In genomic region chr1:81916840-81917239, GRCm38 (mm10) we compare ENCODE assay signal across 21 mouse cellular contexts.
DNase-seq lines count a peak whose midpoint lies in the region; ATAC-seq lines count a peak whose summit lies in the region.
"Had no signal": no experiment of that assay in that cellular context is flagged by ENCODE, and none has a peak within 500 bp of the region (broad histone marks: within the 10 kb centered on the region; RNA-seq: fewer than 3 reads in every experiment).

No protein-coding gene starts in this region.

- H3K27me3 ChIP-seq in embryonic facial prominence, embryonic 11.5 days (ENCODE audit: control insufficient read depth, insufficient read depth, low read length) = no peaks in the 10 kb centered on the region
- no peaks in the 10 kb centered on the region for H3K27me3 ChIP-seq in embryonic facial prominence, embryonic 10.5 days (replicated peaks; ENCODE audit: low read depth, poor library complexity, severe bottlenecking)
- H3K27me3 ChIP-seq in limb, embryonic 11.5 days (ENCODE audit: control insufficient read depth, insufficient read depth, low read length) = no peaks in the 10 kb centered on the region
- no peaks in the 10 kb centered on the region for H3K27me3 ChIP-seq in limb, embryonic 10.5 days (ENCODE audit: low read depth, poor library complexity, severe bottlenecking)
- H3K27me3 ChIP-seq: embryonic facial prominence, embryonic 15.5 days; forebrain, embryonic 15.5 days; heart, embryonic 15.5 days; hindbrain, embryonic 13.5 days had no signal

- no peak overlapping the region for H3K4me2 ChIP-seq in embryonic facial prominence, embryonic 11.5 days (ENCODE audit: low read depth, low read length)
- H3K4me2 ChIP-seq in limb, embryonic 11.5 days (ENCODE audit: low read depth, severe bottlenecking) = no peak overlapping the region
- H3K4me2 ChIP-seq: embryonic facial prominence, embryonic 15.5 days; forebrain, embryonic 15.5 days; heart, embryonic 11.5 days; heart, embryonic 15.5 days; hindbrain, embryonic 13.5 days had no signal

- no peak overlapping the region for H3K9ac ChIP-seq in embryonic facial prominence, embryonic 11.5 days (replicated peaks; ENCODE audit: low read length)
- H3K9ac ChIP-seq in limb, embryonic 11.5 days (ENCODE audit: low read length) = no peak overlapping the region
- H3K9ac ChIP-seq: embryonic facial prominence, embryonic 15.5 days; forebrain, embryonic 15.5 days; heart, embryonic 15.5 days; hindbrain, embryonic 13.5 days had no signal

- H3K4me3 ChIP-seq in embryonic facial prominence, embryonic 11.5 days (ENCODE audit: low read depth, low read length) = no peak overlapping the region
- no peak overlapping the region for H3K4me3 ChIP-seq in embryonic facial prominence, embryonic 10.5 days
- H3K4me3 ChIP-seq in limb, embryonic 11.5 days (ENCODE audit: low read depth, low read length) = no peak overlapping the region
- H3K4me3 ChIP-seq in limb, embryonic 10.5 days = no peak overlapping the region
- H3K4me3 ChIP-seq: embryonic facial prominence, embryonic 15.5 days; forebrain, embryonic 15.5 days; heart, adult 2 months; heart, embryonic 15.5 days; hindbrain, embryonic 13.5 days had no signal

- no peaks in the 10 kb centered on the region for H3K4me1 ChIP-seq in embryonic facial prominence, embryonic 11.5 days (ENCODE audit: control insufficient read depth, insufficient read depth, low read length)
- H3K4me1 ChIP-seq in embryonic facial prominence, embryonic 10.5 days = peaks cover 5% of the 10 kb centered on the region; the same call in 1 of the 2 replicates
- no peaks in the 10 kb centered on the region for H3K4me1 ChIP-seq in limb, embryonic 11.5 days (ENCODE audit: control insufficient read depth, insufficient read depth, low read length)
- H3K4me1 ChIP-seq in limb, embryonic 10.5 days = peaks cover 9% of the 10 kb centered on the region
- H3K4me1 ChIP-seq: embryonic facial prominence, embryonic 15.5 days; forebrain, embryonic 15.5 days; heart, embryonic 15.5 days; hindbrain, embryonic 13.5 days had no signal

- DNase-seq in embryonic facial prominence, embryonic 11.5 days (ENCODE audit: low spot score) = peak; percentile 31
- DNase-seq in embryonic facial prominence, embryonic 10.5 days (ENCODE audit: low spot score) = no peak
- DNase-seq in limb, embryonic 11.5 days (ENCODE audit: low spot score) = peak; percentile 27
- no peak for DNase-seq in limb, embryonic 10.5 days (ENCODE audit: low spot score)
- peak; percentile 42 for DNase-seq in hindlimb bud, embryonic 11.5 days (ENCODE audit: extremely low spot score, low read depth, low spot score)
- peak; percentile 2 for DNase-seq in yolk sac, embryonic 10.5 days (ENCODE audit: low spot score)
- DNase-seq in heart, adult 11 months = no peak
- DNase-seq: adrenal gland, adult 2 months; adrenal gland, postnatal 25 days; cerebellum, adult 18-20 months; cerebellum, adult 9-11 months; cerebellum, postnatal 36 days; gastrocnemius, postnatal 10 days; heart, adult 2 months; heart, postnatal 14 days had no signal

- no peaks in the 10 kb centered on the region for H3K9me3 ChIP-seq in embryonic facial prominence, embryonic 11.5 days (replicated peaks; ENCODE audit: control insufficient read depth, low read length)
- no peaks in the 10 kb centered on the region for H3K9me3 ChIP-seq in embryonic facial prominence, embryonic 10.5 days
- no peaks in the 10 kb centered on the region for H3K9me3 ChIP-seq in limb, embryonic 11.5 days (ENCODE audit: control insufficient read depth, low read length)
- H3K9me3 ChIP-seq in limb, embryonic 10.5 days (replicated peaks) = no peaks in the 10 kb centered on the region
- H3K9me3 ChIP-seq: embryonic facial prominence, embryonic 15.5 days; forebrain, embryonic 15.5 days; heart, embryonic 15.5 days; hindbrain, embryonic 13.5 days had no signal

- ATAC-seq in embryonic facial prominence, embryonic 11.5 days (replicated peaks; ENCODE audit: insufficient number of reproducible peaks, low FRiP score, low TSS enrichment, low read depth) = no peak; the same call in 1 of the 2 replicates
- peak; percentile 54; the same call in 1 of the 2 replicates for ATAC-seq in limb, embryonic 11.5 days (ENCODE audit: insufficient number of reproducible peaks, low FRiP score, low TSS enrichment, low read depth)
- ATAC-seq: forebrain, embryonic 15.5 days; hindbrain, postnatal 0 days had no signal

- no peak overlapping the region for H3K27ac ChIP-seq in embryonic facial prominence, embryonic 11.5 days (replicated peaks; ENCODE audit: low read depth, low read length)
- H3K27ac ChIP-seq in embryonic facial prominence, embryonic 10.5 days (replicated peaks) = no peak overlapping the region
- H3K27ac ChIP-seq in limb, embryonic 11.5 days (replicated peaks; ENCODE audit: low read depth, low read length) = no peak overlapping the region
- no peak overlapping the region for H3K27ac ChIP-seq in limb, embryonic 10.5 days
- H3K27ac ChIP-seq: embryonic facial prominence, embryonic 15.5 days; forebrain, embryonic 15.5 days; heart, adult 2 months; heart, embryonic 15.5 days; hindbrain, embryonic 13.5 days; hindbrain, postnatal 0 days had no signal

- no peaks in the 10 kb centered on the region for H3K36me3 ChIP-seq in embryonic facial prominence, embryonic 11.5 days (replicated peaks; ENCODE audit: control insufficient read depth, insufficient read depth, low read depth, low read length)
- no peaks in the 10 kb centered on the region for H3K36me3 ChIP-seq in embryonic facial prominence, embryonic 10.5 days (replicated peaks)
- no peaks in the 10 kb centered on the region for H3K36me3 ChIP-seq in limb, embryonic 11.5 days (ENCODE audit: control insufficient read depth, insufficient read depth, low read length)
- no peaks in the 10 kb centered on the region for H3K36me3 ChIP-seq in limb, embryonic 10.5 days
- H3K36me3 ChIP-seq: embryonic facial prominence, embryonic 15.5 days; forebrain, embryonic 15.5 days; heart, embryonic 15.5 days; hindbrain, embryonic 13.5 days had no signal

- WGBS in embryonic facial prominence, embryonic 11.5 days = 37% methylated on average over 2 of the region's 2 CpGs
- WGBS in embryonic facial prominence, embryonic 10.5 days = 46% methylated on average over 2 of the region's 2 CpGs
- WGBS in limb, embryonic 11.5 days = 41% methylated on average over 2 of the region's 2 CpGs
- WGBS in limb, embryonic 10.5 days = 40% methylated on average over 2 of the region's 2 CpGs

Comparison
In these comparisons a context has a peak if more than half of its experiments do, and no peak if none do; other contexts are left out.
1. DNase-seq: peak in embryonic facial prominence, embryonic 11.5 days (single experiment), limb, embryonic 11.5 days (single experiment), hindlimb bud, embryonic 11.5 days (single experiment) and yolk sac, embryonic 10.5 days (single experiment); none in embryonic facial prominence, embryonic 10.5 days (single experiment), limb, embryonic 10.5 days (single experiment) and heart, adult 11 months (single experiment).